Mouse (Mus musculus) liver, adult 2 months (tissue): ENCODE measurements around the gene Pccb. TPM values are rescaled to one million over a fixed set of nuclear protein-coding genes. Genes with fewer than 3 reads are reported as not detected.

Source experiments
- DNase-seq: peaks from one replicate; pipeline ENCODE4 v3.0.0-alpha.2; 2011; ENCODE audit warnings: low read depth, low spot score; ENCODE audit errors: extremely low read depth
- H3K27ac ChIP-seq: fragments of 200-500 bp; replicated peaks from 2 replicates; pipeline ENCODE4 v1.5.1; 2012; ENCODE audit warnings: low read depth, mild to moderate bottlenecking, control low read depth, inconsistent platforms, low read length; ENCODE audit not compliant: insufficient read depth
- H3K27me3 ChIP-seq: fragments of 200-500 bp; 2 replicates; pipeline ENCODE4 v1.6.1; 2012; ENCODE audit warnings: mild to moderate bottlenecking, moderate library complexity, low read length, inconsistent platforms; ENCODE audit not compliant: control insufficient read depth, insufficient read depth
- H3K36me3 ChIP-seq: fragments of 200-500 bp; 2 replicates; pipeline ENCODE4 v1.6.1; 2012; ENCODE audit warnings: low read length, inconsistent platforms; ENCODE audit not compliant: control insufficient read depth, insufficient read depth
- H3K4me1 ChIP-seq: fragments of 200-500 bp; 2 replicates; pipeline ENCODE4 v1.6.1; 2011; ENCODE audit warnings: low read length; ENCODE audit not compliant: control insufficient read depth, insufficient read depth
- H3K4me3 ChIP-seq: fragments of 200-500 bp; 2 replicates; pipeline ENCODE4 v1.5.1; 2011; ENCODE audit warnings: low read depth, mild to moderate bottlenecking, control low read depth, low read length, moderate library complexity; ENCODE audit not compliant: insufficient read depth
- H3K79me2 ChIP-seq: fragments of 200-500 bp; 2 replicates; pipeline ENCODE4 v1.6.1; 2012; ENCODE audit warnings: inconsistent platforms, mild to moderate bottlenecking, low read length, moderate library complexity; ENCODE audit not compliant: control insufficient read depth, insufficient read depth
- H3K9ac ChIP-seq: fragments of 200-500 bp; 2 replicates; pipeline ENCODE4 v1.6.1; 2012; ENCODE audit warnings: low read depth, mild to moderate bottlenecking, control low read depth, inconsistent platforms, low read length
- CTCF ChIP-seq: fragments of 200-500 bp; IDR thresholded peaks from 2 replicates; pipeline ENCODE4 v1.5.1; 2011; ENCODE audit warnings: low read depth, low read length, control low read depth
- POLR2A ChIP-seq: fragments of 200-500 bp; IDR thresholded peaks from 2 replicates; pipeline ENCODE4 v1.6.1; 2011; ENCODE audit warnings: low read length, control low read depth; ENCODE audit not compliant: insufficient read depth; ENCODE audit errors: extremely low read depth
- WGBS: fragments of 180-500 bp; shearing (Covaris S2); methylation state at CpG from one replicate; pipeline ENCODE4 v1.1.7; 2018; 5-methylcytosine and 5-hydroxymethylcytosine counted together
- polyA plus RNA-seq: library from polyadenylated mRNA; depleted of rRNA; stranded (reverse); fragments of >200 nt; gene quantifications from 2 replicates; pipeline ENCODE4 v1.2.3, GENCODE M21; 2012
- total RNA-seq: library from RNA; depleted of rRNA; stranded (reverse); fragments of >200 nt; gene quantifications from 2 replicates; pipeline ENCODE4 v1.2.3, GENCODE M21; 2014

Gene Pccb
- total and polyA plus RNA-seq, 2 experiments, result 119 to 185 TPM

- H3K27ac ChIP-seq, result peak overlapping the region; percentile 88
- H3K36me3 ChIP-seq, result no peaks in the 10 kb centered on the region
- DNase-seq, result peak; percentile 89
- H3K4me1 ChIP-seq, result peaks cover 8% of the 10 kb centered on the region
- peak overlapping the region; percentile 85 for H3K4me3 ChIP-seq
- no peaks in the 10 kb centered on the region for H3K27me3 ChIP-seq
- TF ChIP-seq CTCF, result no peak
- peak; percentile 41; the same call in 1 of the 2 replicates for TF ChIP-seq POLR2A
- WGBS, result under 1% methylated on average over 65 of the region's 65 CpGs
- H3K79me2 ChIP-seq, result peaks cover 28% of the 10 kb centered on the region; the same call in 1 of the 2 replicates
- H3K9ac ChIP-seq, result peak overlapping the region; percentile 94
Observed at GRCm38 (mm10) chr9:101073041-101073986, 38.6 kb upstream of the Pccb start.

GRCm38 (mm10) chr9:101072506-101072905, 37.8 kb upstream of the Pccb start:
- H3K4me3 ChIP-seq, result no peak overlapping the region
- no peak overlapping the region for H3K9ac ChIP-seq
- 60% methylated on average over 5 of the region's 5 CpGs for WGBS
- TF ChIP-seq POLR2A (no peak), CTCF (no peak)
- H3K27ac ChIP-seq, result no peak overlapping the region
- no peaks in the 10 kb centered on the region for H3K27me3 ChIP-seq
- no peak for DNase-seq
- H3K36me3 ChIP-seq, result no peaks in the 10 kb centered on the region
- H3K79me2 ChIP-seq, result peaks cover 25% of the 10 kb centered on the region; the same call in 1 of the 2 replicates
- peaks cover 3% of the 10 kb centered on the region; the same call in 1 of the 2 replicates for H3K4me1 ChIP-seq

GRCm38 (mm10) chr9:101069781-101070180, 35.1 kb upstream of the Pccb start:
- peaks cover 7% of the 10 kb centered on the region; the same call in 1 of the 2 replicates for H3K79me2 ChIP-seq
- H3K9ac ChIP-seq, result no peak overlapping the region
- DNase-seq, result no peak
- H3K4me3 ChIP-seq, result no peak overlapping the region
- H3K4me1 ChIP-seq, result peaks cover 2% of the 10 kb centered on the region; the same call in 1 of the 2 replicates
- WGBS, result 99% methylated on average over 3 of the region's 3 CpGs
- H3K27ac ChIP-seq, result no peak overlapping the region
- no peak for TF ChIP-seq CTCF
- TF ChIP-seq POLR2A, result no peak
- no peaks in the 10 kb centered on the region for H3K27me3 ChIP-seq
- no peaks in the 10 kb centered on the region for H3K36me3 ChIP-seq

- H3K4me3 ChIP-seq, result no peak overlapping the region
- no peak overlapping the region for H3K27ac ChIP-seq
- no peak overlapping the region for H3K9ac ChIP-seq
- peaks cover 2% of the 10 kb centered on the region; the same call in 1 of the 2 replicates for H3K4me1 ChIP-seq
- DNase-seq, result no peak
- 96% methylated on average over 3 of the region's 3 CpGs for WGBS
- no peaks in the 10 kb centered on the region for H3K36me3 ChIP-seq
- H3K79me2 ChIP-seq, result no peaks in the 10 kb centered on the region
- TF ChIP-seq CTCF (no peak), POLR2A (no peak)
- no peaks in the 10 kb centered on the region for H3K27me3 ChIP-seq
Observed at GRCm38 (mm10) chr9:101065076-101065602, 30.4 kb upstream of the Pccb start.

GRCm38 (mm10) chr9:101062253-101062780, 27.6 kb upstream of the Pccb start:
- no peaks in the 10 kb centered on the region for H3K79me2 ChIP-seq
- no peaks in the 10 kb centered on the region for H3K27me3 ChIP-seq
- no peaks in the 10 kb centered on the region for H3K36me3 ChIP-seq
- no peak for DNase-seq
- H3K9ac ChIP-seq, result no peak overlapping the region
- 83% methylated on average over 6 of the region's 6 CpGs for WGBS
- H3K27ac ChIP-seq, result no peak overlapping the region
- no peak overlapping the region for H3K4me3 ChIP-seq
- H3K4me1 ChIP-seq, result peaks cover 2% of the 10 kb centered on the region; the same call in 1 of the 2 replicates
- TF ChIP-seq CTCF (no peak), POLR2A (no peak)
